Mouse (Mus musculus) bone marrow, adult 2 months (tissue): ENCODE data around the gene Dnah12.

Experiments
- CTCF ChIP-seq: fragments of 200-500 bp; IDR thresholded peaks from 2 replicates; pipeline ENCODE4 v1.5.1; 2011; ENCODE audit warnings: low read length, control low read depth; ENCODE audit not compliant: control insufficient read depth, insufficient read depth
- POLR2A ChIP-seq: fragments of 200-500 bp; IDR thresholded peaks from 2 replicates; pipeline ENCODE4 v1.6.1; 2011; ENCODE audit warnings: low read depth, mild to moderate bottlenecking, control low read depth, low read length, borderline replicate concordance; ENCODE audit not compliant: control insufficient read depth

- TF ChIP-seq POLR2A: no peak
- no peak for TF ChIP-seq CTCF
These were observed 45.3 kb upstream of the Dnah12 start for GRCm38 (mm10) chr14:26647811-26648210.
